Mouse (Mus musculus): ENCODE measurements around the gene Htra2. TPM values are rescaled to one million over a fixed set of nuclear protein-coding genes. Genes with fewer than 3 reads are reported as not detected.

Htra2 gene
- polyA plus RNA-seq, 1 experiment from 2014 or later, result 41.0 TPM

DNA sequence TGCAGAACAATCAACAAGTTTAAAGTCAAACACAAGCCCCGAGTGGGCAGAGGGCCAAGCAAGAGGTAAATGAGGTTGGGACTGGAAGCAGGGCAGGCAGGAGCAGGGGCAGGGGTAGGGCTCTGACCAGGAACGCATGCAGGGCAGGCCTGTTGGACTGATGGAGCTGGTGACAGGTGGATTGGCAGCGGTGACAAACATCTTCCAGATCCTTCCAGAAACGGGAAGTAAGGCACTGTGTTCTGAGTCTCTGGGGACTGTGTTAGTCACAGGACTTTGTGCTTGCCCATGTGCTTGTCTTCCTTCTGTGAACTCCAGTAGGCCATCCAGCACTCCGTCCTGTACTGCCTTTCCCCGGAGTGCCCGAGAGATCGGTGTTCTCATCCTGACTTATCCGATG, 10.3 kb downstream of the Htra2 start:
- Histone ChIP-seq H3K36me3 (ENCODE audit: control insufficient read depth, insufficient read depth, low read length) (no peaks in the 10 kb centered on the region), H3K4me3 (ENCODE audit: low read depth, low read length) (no peak overlapping the region), H3K4me1 (ENCODE audit: control insufficient read depth, insufficient read depth, low read length) (no peaks in the 10 kb centered on the region), H3K27me3 (ENCODE audit: control insufficient read depth, insufficient read depth, low read length) (no peaks in the 10 kb centered on the region), H3K27ac (ENCODE audit: low read length) (no peak overlapping the region), H3K9me3 (ENCODE audit: control insufficient read depth, low read depth, low read length) (no peaks in the 10 kb centered on the region), H3K9ac (replicated peaks; ENCODE audit: low read depth, low read length) (no peak overlapping the region), H3K4me2 (replicated peaks; ENCODE audit: low read depth, low read length) (no peak overlapping the region)
- ATAC-seq (ENCODE audit: insufficient number of reproducible peaks, insufficient read depth, low FRiP score, low read depth), result no peak
- 78% methylated on average over 9 of the region's 9 CpGs for WGBS

GRCm38 (mm10) chr6:83043993-83044392, 11.1 kb downstream of the Htra2 start:
- Histone ChIP-seq H3K27ac (ENCODE audit: low read length) (no peak overlapping the region), H3K4me2 (replicated peaks; ENCODE audit: low read depth, low read length) (no peak overlapping the region), H3K4me1 (ENCODE audit: control insufficient read depth, insufficient read depth, low read length) (no peaks in the 10 kb centered on the region), H3K9me3 (ENCODE audit: control insufficient read depth, low read depth, low read length) (no peaks in the 10 kb centered on the region), H3K36me3 (ENCODE audit: control insufficient read depth, insufficient read depth, low read length) (no peaks in the 10 kb centered on the region), H3K4me3 (ENCODE audit: low read depth, low read length) (no peak overlapping the region), H3K27me3 (ENCODE audit: control insufficient read depth, insufficient read depth, low read length) (no peaks in the 10 kb centered on the region), H3K9ac (replicated peaks; ENCODE audit: low read depth, low read length) (no peak overlapping the region)
- no peak for ATAC-seq (ENCODE audit: insufficient number of reproducible peaks, insufficient read depth, low FRiP score, low read depth)
- WGBS, result 91% methylated on average over 5 of the region's 5 CpGs

DNA sequence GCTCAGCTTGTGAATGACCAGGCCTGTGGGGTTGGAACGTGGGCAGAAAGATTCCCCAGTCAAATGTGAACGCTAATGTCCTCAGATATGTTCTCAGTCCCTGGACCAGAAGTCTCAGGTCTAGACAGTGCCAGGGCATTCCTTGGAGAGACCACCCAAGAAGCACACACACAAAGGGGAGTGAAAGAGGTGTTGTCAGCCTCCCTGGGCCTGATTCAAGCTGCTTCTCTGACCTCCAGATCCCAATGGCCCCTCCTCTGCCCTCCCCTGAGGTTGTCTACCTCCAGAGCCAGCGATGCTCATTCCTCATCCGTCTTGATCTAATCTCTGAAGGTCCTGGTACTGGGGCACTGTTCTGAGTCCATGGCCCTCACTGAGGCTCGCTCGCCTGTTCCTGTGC, 11.5 kb downstream of the Htra2 start:
- H3K9me3 ChIP-seq (ENCODE audit: control insufficient read depth, low read depth, low read length), result no peaks in the 10 kb centered on the region
- no peak for ATAC-seq (ENCODE audit: insufficient number of reproducible peaks, insufficient read depth, low FRiP score, low read depth)
- WGBS, result 53% methylated on average over 6 of the region's 6 CpGs

GRCm38 (mm10) chr6:83040601-83041000, 14.5 kb downstream of the Htra2 start:
- Histone ChIP-seq H3K27ac (ENCODE audit: low read length) (no peak overlapping the region), H3K9ac (replicated peaks; ENCODE audit: low read depth, low read length) (no peak overlapping the region), H3K27me3 (ENCODE audit: control insufficient read depth, insufficient read depth, low read length) (no peaks in the 10 kb centered on the region), H3K36me3 (ENCODE audit: control insufficient read depth, insufficient read depth, low read length) (no peaks in the 10 kb centered on the region), H3K4me2 (replicated peaks; ENCODE audit: low read depth, low read length) (no peak overlapping the region), H3K9me3 (ENCODE audit: control insufficient read depth, low read depth, low read length) (no peaks in the 10 kb centered on the region), H3K4me1 (ENCODE audit: control insufficient read depth, insufficient read depth, low read length) (0 out of 2 replicates have a peak, but pooled peaks cover 10% of the 10 kb centered on the region), H3K4me3 (ENCODE audit: low read depth, low read length) (no peak overlapping the region)
- no peak for ATAC-seq (ENCODE audit: insufficient number of reproducible peaks, insufficient read depth, low FRiP score, low read depth)
- 78% methylated on average over 5 of the region's 5 CpGs for WGBS

More for the DNA sequence above, 11.5 kb downstream of the Htra2 start:
- no peak overlapping the region for H3K9ac ChIP-seq (replicated peaks; ENCODE audit: low read depth, low read length)
- H3K27ac ChIP-seq (ENCODE audit: low read length), result no peak overlapping the region
- H3K4me3 ChIP-seq (ENCODE audit: low read depth, low read length), result no peak overlapping the region
- no peak overlapping the region for H3K4me2 ChIP-seq (replicated peaks; ENCODE audit: low read depth, low read length)
- 0 out of 2 replicates have a peak, but pooled peaks cover 4% of the 10 kb centered on the region for H3K4me1 ChIP-seq (ENCODE audit: control insufficient read depth, insufficient read depth, low read length)
- H3K27me3 ChIP-seq (ENCODE audit: control insufficient read depth, insufficient read depth, low read length), result no peaks in the 10 kb centered on the region
- H3K36me3 ChIP-seq (ENCODE audit: control insufficient read depth, insufficient read depth, low read length), result no peaks in the 10 kb centered on the region

DNA sequence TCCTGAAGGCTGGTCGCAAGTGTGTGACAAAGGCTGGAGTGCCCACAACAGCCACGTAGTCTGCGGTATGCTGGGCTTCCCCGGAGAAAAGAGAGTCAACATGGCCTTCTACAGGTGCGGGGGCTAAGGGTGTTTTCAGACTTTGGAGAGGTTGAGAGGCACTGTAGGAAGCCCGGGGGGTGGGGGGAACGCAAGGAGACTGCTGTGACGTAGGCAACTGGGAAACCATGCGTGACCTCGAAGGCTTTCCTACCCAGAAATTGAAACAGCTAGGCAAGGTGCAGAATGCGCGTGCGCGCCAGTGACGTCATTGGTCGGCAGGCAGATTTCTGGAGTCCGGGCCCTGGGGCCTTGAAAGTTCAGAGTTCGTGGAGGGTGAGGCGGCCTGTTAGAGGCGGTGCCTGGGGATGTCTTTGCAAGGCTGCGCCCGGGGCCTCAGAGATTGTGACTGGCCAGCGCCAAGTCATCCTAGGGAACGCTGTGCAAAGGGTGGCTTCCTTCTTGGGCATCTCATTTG, 16.5 kb downstream of the Htra2 start:
- no peaks in the 10 kb centered on the region for H3K36me3 ChIP-seq (ENCODE audit: control insufficient read depth, insufficient read depth, low read length)
- H3K9me3 ChIP-seq (ENCODE audit: control insufficient read depth, low read depth, low read length), result no peaks in the 10 kb centered on the region
- H3K27me3 ChIP-seq (ENCODE audit: control insufficient read depth, insufficient read depth, low read length), result no peaks in the 10 kb centered on the region
- peak overlapping the region; percentile 45 for H3K4me2 ChIP-seq (replicated peaks; ENCODE audit: low read depth, low read length)
- 15% methylated on average over 24 of the region's 24 CpGs for WGBS
- H3K9ac ChIP-seq (replicated peaks; ENCODE audit: low read depth, low read length), result no peak overlapping the region
- ATAC-seq (ENCODE audit: insufficient number of reproducible peaks, insufficient read depth, low FRiP score, low read depth), result peak; percentile 73
- peak overlapping the region; percentile 5; the same call in 1 of the 2 replicates for H3K4me3 ChIP-seq (ENCODE audit: low read depth, low read length)
- peaks cover 17% of the 10 kb centered on the region; the same call in 1 of the 2 replicates for H3K4me1 ChIP-seq (ENCODE audit: control insufficient read depth, insufficient read depth, low read length)
- H3K27ac ChIP-seq (ENCODE audit: low read length), result no peak overlapping the region

- Histone ChIP-seq H3K4me2 (replicated peaks; ENCODE audit: low read depth, low read length) (no peak overlapping the region), H3K27ac (ENCODE audit: low read length) (no peak overlapping the region), H3K9me3 (ENCODE audit: control insufficient read depth, low read depth, low read length) (no peaks in the 10 kb centered on the region), H3K4me1 (ENCODE audit: control insufficient read depth, insufficient read depth, low read length) (peaks cover 17% of the 10 kb centered on the region; the same call in 1 of the 2 replicates), H3K4me3 (ENCODE audit: low read depth, low read length) (no peak overlapping the region), H3K9ac (replicated peaks; ENCODE audit: low read depth, low read length) (no peak overlapping the region), H3K36me3 (ENCODE audit: control insufficient read depth, insufficient read depth, low read length) (no peaks in the 10 kb centered on the region), H3K27me3 (ENCODE audit: control insufficient read depth, insufficient read depth, low read length) (no peaks in the 10 kb centered on the region)
- WGBS, result 80% methylated on average over 8 of the region's 8 CpGs
- no peak for ATAC-seq (ENCODE audit: insufficient number of reproducible peaks, insufficient read depth, low FRiP score, low read depth)
Measured at GRCm38 (mm10) chr6:83037188-83037587, 17.9 kb downstream of the Htra2 start.

DNA sequence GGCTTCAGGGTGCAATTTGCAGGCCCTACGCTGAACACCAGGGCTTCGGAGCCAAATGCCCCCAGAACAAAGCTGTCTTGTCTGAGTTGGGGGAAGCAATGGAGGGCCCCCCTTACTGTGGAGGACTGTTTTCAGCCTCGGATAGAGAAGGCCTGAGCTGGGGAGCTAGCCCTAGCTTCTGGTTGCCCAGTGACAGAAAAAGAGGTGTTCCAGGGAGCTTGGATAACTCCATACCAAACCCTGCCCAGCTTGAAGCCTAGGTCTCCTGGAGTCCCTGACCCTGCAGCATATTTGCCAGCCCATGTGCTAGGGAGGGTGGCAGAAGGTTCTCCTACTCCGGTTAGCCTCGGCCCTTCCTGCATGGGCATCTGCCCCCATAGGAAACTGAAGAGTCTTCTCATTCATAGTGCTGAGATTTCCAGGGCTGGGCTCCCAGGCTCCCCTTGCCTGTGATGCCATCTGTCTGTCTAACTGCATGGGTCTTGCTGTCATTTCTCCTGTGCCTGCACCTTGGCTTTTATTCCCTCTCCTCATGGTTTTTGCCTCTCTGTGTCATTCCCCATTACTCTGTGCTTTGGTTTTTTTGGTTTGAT, 20.5 kb downstream of the Htra2 start:
- H3K4me2 ChIP-seq (replicated peaks; ENCODE audit: low read depth, low read length), result peak overlapping the region; percentile 90
- no peak for ATAC-seq (ENCODE audit: insufficient number of reproducible peaks, insufficient read depth, low FRiP score, low read depth)
- peak overlapping the region; percentile 90 for H3K27ac ChIP-seq (ENCODE audit: low read length)
- H3K4me1 ChIP-seq (ENCODE audit: control insufficient read depth, insufficient read depth, low read length), result peaks cover 17% of the 10 kb centered on the region; the same call in 1 of the 2 replicates
- peak overlapping the region; percentile 14 for H3K9ac ChIP-seq (replicated peaks; ENCODE audit: low read depth, low read length)
- no peaks in the 10 kb centered on the region for H3K36me3 ChIP-seq (ENCODE audit: control insufficient read depth, insufficient read depth, low read length)
- no peaks in the 10 kb centered on the region for H3K9me3 ChIP-seq (ENCODE audit: control insufficient read depth, low read depth, low read length)
- WGBS, result 21% methylated on average over 5 of the region's 5 CpGs
- H3K4me3 ChIP-seq (ENCODE audit: low read depth, low read length), result peak overlapping the region; percentile 67
- no peaks in the 10 kb centered on the region for H3K27me3 ChIP-seq (ENCODE audit: control insufficient read depth, insufficient read depth, low read length)

DNA sequence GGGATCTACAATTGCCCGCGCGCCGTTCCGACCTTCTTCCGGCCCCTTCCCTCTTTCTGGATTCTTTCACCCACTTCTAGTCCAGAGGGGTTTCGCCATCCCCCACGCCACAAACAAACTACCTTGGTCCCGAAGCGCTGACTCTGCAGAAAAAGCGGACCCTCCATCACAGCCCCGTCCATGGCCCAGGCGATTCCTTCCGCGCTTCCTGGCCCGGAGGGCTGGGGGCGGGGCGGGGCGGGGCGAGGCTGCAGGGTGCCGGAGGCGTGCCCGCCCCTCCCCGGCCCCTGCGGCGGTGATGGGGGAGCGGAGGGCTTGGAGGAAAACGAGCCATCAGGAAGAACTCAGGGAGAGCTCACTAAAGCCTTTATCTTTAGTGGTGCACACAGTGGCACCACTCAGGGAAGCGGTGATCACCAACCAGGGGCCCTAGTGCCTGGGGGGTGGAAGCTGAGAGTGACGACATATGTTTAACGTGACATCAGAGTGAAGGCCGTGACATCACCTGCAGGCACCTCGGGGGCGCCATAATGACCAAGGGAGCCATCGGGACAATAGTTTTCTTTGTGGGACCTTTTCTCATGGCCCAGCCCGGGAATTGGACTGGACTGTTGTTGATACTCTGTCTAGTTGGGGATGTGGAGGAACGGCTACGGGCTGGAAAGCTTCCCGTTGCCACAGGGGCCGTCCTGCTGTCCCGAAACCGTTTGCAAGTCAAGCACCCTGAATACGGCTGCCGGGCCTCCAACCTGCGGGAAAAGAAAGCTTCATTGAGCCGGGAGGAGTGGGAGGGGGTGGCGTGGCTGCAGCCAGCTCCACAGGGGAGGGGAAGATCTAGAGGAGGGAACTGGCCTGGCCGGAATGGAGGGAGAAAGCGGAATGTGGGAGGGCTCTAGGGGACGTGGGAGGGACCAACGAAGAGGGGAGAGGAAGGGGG, 21.6 kb downstream of the Htra2 start, which contains the start of the genes Dok1 and Loxl3:
Gene Dok1 (minus strand): TSS at position 223 of the 937 bp plus-strand sequence.
Gene Loxl3 (plus strand): TSS at position 925 of the 937 bp plus-strand sequence.
- H3K27ac ChIP-seq (ENCODE audit: low read length), result peak within 1 kb of the TSS; percentile 90
- peak within 1 kb of the TSS; percentile 90 for H3K4me2 ChIP-seq (replicated peaks; ENCODE audit: low read depth, low read length)
- no peaks in the 10 kb centered on the region for H3K36me3 ChIP-seq (ENCODE audit: control insufficient read depth, insufficient read depth, low read length)
- peak; percentile 87 for ATAC-seq (ENCODE audit: insufficient number of reproducible peaks, insufficient read depth, low FRiP score, low read depth)
- H3K4me1 ChIP-seq (ENCODE audit: control insufficient read depth, insufficient read depth, low read length), result peaks cover 13% of the 10 kb centered on the region; the same call in 1 of the 2 replicates
- no peaks in the 10 kb centered on the region for H3K27me3 ChIP-seq (ENCODE audit: control insufficient read depth, insufficient read depth, low read length)
- H3K9me3 ChIP-seq (ENCODE audit: control insufficient read depth, low read depth, low read length), result no peaks in the 10 kb centered on the region
- peak within 1 kb of the TSS; percentile 67 for H3K4me3 ChIP-seq (ENCODE audit: low read depth, low read length)
- H3K9ac ChIP-seq (replicated peaks; ENCODE audit: low read depth, low read length), result peak within 1 kb of the TSS; percentile 53
- WGBS, result under 1% methylated on average over 51 of the region's 51 CpGs
